Mouse (Mus musculus) lung, adult 18-20 months (tissue): Measurements from ENCODE around the gene Mllt10.

Experiments used
- DNase-seq, 2 experiments: peaks; one replicate each; pipeline ENCODE4 v3.0.0; 2022; ENCODE audit warnings: mixed read lengths in 2 of 2

Gene Mllt10

DNA sequence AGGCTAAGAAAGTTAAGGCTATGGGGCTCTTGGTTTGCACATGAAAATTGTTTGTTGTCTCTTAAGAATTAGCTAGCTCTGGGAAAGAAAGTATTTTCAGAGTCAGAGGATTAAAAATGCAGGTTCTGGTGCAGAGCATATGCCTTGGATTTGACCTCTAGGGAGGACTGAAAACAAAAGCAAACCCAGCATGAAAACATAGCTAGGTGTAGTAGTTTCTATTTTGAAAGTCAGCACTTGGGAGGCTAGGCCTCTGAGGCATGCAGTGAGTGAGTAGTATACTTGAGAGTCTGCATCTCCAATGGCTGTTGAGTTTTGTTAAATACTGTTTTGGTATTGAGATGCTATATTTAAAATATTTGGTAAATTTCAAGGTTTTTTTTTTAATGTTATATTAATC is 39.3 kb downstream of the Mllt10 start:
- no peak for DNase-seq

DNA sequence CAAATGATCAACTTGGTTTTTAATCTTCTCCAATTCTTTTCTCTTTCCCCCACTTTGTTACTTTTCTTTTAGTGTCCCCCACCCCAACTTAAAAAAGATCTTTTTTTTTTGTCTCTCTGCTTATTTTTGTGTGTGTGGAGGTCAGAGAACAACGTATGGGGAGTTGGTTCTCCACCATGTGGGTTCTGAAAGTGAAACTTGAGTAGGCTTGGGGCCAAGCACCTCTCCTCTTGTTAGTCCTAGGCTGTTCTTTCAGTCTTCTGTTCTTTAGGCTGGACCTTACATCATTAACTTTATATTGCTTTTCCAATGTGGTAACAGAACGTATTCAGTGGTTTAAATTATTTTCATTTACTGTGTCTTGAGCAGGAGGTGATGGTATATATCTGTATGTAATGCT is 40.8 kb downstream of the Mllt10 start:
- no peak for DNase-seq

DNA sequence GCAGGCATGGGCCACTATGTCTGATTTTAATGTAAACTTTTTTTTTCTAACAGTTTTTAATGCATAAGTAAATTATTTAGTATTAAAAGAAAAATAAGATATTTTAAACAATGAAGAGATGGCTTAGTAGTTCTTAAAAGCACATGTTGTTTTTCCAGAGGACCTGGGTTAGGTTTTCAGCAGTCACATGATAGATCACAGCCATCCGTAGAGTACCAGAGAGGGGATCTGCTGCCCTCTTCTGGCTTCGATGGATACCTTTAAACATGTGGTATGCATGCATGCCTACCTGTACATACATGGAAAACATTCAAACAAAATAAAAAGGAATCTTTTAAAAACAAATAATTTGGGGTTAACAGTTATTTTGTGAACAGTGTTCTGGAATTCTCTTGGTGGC is 45.9 kb downstream of the Mllt10 start:
- no peak for DNase-seq

DNA sequence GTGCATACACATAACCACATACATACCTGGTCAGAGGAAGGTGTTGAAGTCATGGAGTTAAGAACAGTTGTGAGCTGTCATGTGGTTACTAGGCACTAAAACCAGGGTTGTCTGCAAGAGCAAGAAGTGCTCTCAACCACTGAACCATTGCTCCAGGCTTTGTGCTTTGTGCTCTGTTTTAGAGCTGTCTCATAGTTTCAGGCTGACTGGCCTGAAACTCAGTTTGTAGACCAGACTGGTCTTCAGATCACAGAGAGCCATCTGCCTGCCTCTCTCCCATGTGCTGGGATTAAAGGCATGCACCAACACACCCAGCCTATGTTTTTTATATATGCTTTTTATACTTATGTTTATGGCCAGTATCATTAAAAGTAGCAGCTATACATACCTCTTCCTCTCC is 52.5 kb downstream of the Mllt10 start:
- no peak for DNase-seq

DNA sequence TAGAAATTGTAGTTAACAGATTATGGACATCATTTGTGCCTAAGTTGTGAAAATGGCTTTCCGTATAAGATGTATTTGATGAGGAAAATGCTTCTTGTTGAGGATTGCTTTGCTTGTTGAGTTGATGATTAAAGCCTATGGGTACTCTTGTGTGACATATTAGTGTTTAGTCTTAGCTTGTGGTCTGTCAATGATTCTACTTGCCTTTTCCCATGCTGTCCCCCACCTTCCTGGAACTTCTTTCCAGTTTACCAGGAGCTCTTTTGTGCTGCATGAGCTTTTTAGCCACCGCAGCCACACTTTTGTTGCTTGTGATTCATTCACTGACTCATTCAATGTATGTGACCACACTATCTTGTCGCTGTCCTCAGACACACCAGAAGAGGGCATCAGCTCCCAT is 53.2 kb downstream of the Mllt10 start:
- no peak for DNase-seq

DNA sequence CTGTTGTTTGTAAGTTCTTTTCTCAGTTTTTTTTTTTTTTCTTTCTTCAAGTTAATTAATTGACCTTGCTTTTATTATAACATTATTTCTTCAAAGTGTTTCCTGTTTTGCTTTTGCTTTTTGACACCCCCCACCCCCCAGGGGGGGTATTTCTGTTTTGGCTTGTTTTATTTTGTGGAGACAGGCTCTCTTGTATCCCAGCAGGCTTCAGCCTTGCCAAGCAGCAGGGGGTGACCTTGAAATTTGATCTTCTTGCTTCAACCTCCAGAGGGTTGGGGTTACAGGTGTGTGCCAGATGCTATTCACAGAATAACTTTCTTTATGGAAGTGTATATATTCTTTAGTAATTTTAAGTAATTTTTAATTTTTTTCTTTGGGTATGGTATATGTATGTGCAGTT is 56.4 kb downstream of the Mllt10 start:
- no peak for DNase-seq

DNA sequence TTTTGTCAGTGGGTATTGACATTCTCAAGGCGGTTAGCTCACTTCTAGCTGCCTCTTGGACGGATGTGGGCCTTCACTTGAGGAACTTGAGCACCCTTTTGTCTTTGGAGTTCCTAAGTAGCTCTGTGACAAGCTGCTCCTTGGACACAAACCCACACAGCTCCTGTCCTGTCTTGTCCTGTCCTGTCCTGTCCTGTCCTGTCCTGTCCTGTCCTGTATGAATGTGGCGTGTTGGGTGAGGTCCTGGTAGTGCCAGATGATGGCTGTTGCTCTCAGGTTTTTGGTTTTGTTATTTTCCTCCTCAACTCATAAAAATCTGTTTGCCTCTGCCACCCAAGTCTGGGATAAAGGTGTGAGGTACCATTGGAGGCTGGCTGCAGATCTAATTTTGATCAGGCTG is 61.4 kb downstream of the Mllt10 start:
- no peak for DNase-seq

DNA sequence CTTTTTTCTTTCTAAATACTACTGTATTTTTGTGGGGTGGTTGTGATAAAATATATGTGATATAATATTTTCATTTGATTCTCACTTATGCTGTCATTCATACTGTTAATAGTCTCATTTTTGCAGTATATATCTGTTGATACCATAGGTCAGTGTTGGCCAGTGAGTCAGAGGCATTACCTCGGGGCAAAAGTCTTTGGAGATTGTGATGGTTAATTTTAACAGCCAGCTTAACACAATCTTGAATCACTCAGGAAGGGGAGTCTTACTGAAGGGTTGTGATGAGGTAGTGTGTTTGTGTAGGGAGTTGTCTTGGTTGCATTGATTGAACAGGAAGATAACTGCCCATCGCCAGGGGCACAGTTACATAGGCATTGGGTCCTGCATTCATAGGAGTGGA is 83.1 kb downstream of the Mllt10 start:
- DNase-seq: no peak

DNA sequence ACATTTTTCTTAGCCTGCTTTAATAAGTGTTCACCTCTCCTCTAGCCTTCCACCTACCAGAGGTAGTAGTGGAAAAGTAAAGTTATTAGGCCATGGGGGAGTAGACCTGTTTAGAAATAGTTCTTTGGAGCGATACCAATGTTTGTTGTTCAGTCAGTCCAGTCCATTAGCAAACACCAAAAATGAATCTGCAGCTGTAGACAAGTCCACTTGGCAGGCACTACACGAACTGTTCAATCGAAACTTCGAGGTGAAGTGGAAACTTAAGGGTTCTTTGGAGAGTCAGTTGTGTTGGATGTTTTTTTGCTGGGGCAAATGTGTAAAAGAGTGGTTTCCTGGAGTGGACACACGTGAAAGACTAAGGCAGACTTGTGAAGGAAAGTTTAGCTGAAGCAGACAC is 84.6 kb downstream of the Mllt10 start:
- peak; percentile 66 to 81 for DNase-seq

DNA sequence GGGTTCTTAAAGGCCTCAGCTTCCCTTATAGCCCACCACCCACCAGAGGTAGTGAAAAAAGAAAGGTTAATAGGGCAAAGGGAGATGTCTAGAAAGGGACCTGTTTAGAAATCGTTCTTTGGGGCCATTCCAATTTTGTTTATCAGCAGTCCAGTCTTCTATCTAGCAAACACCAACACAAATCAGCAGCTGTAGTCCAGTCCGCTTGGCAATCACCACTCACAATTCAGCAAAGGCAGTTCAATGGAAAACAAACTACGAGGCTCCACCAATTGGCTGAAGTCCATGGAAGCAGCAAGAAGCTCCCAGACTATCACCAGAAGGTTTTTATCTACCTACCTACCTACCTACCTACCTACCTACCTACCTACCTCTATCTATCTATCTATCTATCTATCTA is 101.1 kb downstream of the Mllt10 start:
- no peak for DNase-seq

DNA sequence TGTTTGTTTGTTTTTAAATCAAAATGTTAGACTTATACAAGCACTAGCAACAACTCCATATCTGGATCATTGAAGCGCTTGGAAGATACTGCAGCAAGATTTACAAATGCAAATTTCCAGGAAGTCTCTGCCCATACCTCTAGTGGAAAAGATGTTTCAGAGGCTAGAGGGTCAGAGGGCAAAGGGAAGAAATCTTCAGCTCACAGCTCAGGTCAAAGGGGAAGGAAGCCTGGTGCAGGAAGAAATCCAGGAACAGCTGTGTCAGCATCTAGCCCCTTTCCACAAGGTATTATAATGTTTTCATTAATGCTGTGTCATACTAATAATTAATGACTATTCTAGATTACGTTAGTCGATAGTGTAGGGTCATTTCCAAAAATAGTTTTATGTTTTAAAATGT is 104.4 kb downstream of the Mllt10 start:
- no peak for DNase-seq

DNA sequence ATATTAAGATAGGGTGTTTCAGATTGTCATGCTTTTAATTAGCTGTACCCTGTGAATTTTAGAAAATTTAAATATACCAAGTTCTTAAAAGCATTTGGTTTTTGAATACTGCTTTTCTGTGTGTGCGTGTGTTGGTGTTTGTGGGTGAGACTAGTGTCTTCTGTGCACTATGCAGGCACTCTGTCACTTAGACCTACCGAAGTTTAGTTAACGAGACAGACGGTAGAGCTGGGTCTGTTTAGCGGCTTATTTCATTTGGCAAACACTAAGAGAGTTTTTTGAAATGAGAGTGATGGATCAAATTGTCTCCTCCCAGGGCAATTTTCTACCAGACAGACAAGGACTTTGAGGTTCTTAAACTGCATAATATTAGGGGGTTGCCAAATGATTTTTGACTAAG is 106.0 kb downstream of the Mllt10 start:
- DNase-seq: no peak

DNA sequence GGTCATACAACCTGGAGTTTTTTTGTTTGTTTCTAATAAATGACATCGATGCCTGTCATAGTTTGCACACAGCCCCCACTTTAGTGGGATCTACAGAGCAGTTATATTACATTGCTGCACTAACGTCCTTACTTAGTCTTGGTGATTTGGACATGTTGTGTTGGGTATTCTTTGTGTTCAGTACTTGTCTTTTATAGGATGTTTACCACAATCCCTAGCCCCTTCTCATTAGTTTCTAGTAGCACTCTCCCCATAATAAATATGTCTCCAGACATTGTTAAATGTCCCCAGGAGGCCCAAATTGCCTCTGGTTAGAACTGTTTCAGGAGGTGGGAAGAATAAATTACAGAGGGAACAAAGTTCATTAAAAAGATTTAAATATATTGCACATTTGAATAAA is 110.5 kb downstream of the Mllt10 start:
- no peak for DNase-seq

DNA sequence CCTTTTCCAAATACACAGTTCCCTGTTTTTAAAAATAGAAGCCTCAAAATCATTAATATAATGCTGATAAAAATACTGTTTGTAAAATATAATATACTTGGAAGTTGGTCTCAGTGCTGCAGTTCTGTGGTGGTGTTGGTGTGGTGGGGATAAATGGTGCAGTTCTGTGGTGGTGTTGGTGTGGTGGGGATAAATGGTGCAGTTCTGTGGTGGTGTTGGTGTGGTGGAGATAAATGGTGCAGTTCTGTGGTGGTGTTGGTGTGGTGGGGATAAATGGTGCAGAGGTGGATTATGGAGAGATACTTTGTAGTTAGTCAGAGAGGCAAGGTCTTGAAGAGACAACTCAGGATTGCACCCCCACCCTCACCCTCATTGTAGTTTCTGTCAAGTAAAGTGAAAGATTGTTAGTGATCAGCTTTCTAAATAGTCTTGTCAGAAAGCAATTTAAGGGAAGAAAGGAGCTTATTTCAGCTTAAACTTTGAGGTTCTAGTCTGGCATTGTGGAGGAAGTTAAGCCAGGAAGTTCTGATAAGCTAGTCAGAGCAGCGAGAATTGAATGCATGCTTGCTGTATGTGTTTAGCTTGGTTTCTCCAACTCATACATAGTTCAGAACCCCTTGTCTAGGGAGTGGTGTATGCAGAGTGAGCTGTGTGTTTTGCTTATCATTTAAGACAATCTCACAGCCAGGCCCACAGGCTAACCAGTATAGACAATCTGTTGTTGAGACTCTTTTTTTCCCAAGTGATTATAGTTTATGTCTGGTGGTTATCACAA is 114.3 kb downstream of the Mllt10 start:
- no peak for DNase-seq

DNA sequence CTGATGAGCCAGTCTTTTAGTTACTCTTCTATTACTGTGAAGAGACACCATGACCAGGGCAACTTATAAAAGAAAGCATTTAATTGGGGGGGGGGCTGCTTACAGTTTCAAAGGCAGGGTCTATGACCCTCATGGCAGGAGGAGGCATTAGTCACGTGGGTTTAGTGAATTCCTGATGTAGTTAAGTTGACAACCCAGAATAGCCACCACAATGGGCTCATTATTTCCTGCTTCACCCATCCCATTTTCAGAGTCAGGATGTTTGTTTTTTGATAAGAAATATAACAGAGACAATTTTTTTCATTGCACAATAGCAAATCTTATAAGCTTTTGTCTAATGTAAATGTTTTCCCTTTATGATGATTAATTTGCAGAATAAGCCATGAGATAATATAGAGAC is 120.2 kb downstream of the Mllt10 start:
- no peak for DNase-seq

DNA sequence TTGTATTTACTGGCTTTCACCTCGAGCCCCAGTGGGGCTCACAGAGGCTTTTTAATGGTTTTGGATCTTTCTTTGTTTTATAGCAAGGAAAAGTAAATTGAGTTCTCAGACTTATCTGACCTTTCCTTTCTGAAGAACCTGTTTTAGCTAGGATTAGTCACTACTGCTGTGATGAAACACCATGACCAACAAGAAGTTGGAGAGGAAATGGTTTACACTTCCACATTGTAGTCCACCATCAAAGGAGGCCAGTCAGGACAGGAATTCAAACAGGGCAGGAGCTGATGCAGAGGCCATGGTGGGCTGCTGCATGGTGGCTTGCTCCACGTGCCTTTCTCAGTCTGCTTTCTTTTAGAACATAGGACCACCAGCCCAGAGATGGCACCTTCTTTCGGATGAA is 121.2 kb downstream of the Mllt10 start:
- peak in 1 of 2 experiments; percentile 16 for DNase-seq

DNA sequence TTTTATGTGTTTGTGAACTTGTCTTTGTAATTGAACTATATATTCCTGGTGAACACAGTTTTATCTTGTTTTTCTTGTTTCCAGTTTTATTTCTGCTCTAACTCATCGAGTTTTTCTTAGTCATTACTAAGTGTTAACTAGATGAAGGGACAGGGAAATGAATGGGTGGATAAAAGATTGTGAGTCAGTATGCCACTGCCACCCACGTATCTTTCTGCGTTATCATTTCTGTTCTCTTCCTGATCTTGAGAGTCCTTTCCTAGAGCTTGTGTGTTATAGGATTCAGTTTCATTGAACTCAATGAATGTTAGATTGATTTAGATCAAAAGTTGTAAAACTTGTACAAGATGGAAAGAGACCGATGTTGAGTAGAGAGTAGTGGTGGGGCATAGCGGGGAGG is 125.3 kb downstream of the Mllt10 start:
- DNase-seq: no peak

DNA sequence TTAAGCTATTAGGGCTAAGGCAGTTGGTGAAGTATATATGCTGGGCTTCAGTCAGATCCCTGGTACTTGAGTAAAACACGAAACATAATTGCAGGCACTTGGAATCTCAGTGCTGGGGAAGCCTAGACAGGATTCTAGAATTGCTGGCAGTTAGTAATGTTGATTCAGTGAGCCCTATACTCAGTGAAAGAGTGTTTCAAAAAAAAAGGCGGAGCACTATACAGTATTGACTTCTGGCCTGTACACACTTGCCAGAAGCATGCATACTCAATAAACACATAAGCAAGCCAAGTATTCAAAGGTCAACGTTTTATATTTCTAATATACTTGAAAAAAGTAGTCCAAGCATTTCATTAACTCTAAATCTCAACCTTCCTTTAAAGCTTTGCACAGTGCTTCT is 126.6 kb downstream of the Mllt10 start:
- peak in 1 of 2 experiments; percentile 5 for DNase-seq

DNA sequence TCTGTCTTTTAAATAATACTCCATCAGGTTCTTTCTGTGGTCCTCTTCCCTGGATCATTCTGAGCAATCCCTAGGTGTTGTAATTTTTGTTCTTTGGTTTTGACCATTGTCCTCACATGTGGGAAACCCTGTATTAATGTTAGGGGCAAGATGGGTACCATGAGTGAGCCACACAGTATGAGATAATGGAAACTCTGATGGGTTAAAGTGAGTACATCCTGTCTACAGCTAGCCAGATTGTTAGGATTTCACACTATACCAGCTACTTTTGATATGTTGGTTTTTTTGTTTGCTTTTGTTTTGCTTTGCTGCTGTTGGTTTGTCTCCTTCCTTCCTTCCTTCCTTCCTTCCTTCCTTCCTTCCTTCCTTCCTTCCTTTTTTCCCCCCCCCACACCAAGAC is 128.0 kb downstream of the Mllt10 start:
- no peak for DNase-seq

DNA sequence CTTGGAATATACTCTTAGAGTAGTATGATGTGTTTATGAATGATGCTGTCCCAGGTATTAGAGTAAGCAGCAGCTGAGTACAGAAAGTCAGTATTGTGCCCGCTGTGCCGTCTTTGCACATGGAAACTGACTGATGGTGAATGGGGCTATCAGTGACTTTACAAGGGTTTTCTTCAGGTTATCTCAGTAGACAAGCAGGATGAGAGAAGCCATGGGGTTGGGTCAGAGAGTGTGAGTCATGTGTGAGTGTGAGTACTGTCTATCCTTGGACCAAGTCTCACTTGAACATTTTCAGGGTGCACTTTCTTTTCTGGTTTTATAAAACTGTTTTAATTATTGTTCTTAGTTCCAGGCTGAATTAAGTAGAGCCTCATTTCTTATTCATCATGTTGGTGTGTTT is 133.3 kb downstream of the Mllt10 start:
- DNase-seq: no peak

DNA sequence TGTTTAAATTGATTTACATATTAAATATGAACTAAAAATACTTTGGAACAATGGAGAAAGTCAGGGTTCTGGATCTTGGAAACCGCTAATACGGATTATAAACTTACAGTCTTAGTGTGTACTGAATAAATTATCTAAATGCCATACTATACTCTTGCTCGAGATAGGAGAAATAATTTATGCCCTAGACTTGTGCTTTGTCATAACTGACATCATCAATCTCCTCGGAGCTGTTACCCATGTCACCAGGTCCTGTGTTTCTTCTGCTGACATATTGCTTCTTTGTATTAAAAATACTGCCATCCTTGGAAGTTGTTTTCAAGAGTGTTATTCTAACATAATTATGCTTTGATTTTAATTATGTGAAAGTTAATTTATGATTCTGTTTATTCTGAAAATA is 140.2 kb downstream of the Mllt10 start:
- DNase-seq: no peak

DNA sequence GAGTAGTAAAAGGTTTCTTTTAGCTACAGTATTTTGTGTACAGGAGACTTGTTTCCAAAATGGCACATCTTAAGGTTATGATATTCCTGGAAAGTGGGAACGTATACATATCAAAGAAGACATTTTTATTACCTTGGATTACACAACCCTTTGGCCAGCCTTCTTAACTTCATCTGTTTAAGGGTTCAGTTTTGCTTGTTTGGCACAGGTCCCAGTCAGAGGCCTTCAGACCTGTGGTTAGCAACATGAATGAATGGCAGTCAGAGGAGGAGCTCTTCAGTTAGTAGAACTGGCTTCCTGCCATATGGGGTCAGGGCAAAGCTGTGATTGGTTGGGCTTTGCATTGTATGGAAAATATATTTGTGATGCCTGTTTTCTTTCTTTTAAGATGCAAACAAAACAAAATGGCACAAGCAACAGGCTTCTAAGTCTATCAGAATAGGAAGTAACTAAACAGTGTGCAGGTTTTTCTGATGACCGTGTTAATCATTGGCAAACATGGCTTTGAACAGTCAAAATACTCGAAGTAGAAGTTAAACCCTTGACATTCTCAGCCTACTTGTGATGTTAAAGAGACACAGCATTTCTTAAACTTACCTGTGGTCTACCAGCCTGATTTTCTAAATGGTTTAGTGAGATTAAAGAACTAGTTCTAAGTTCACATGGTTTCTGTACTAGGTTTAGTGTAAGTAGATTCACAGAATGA is 140.8 kb downstream of the Mllt10 start:
- DNase-seq: peak; percentile 62 to 82

DNA sequence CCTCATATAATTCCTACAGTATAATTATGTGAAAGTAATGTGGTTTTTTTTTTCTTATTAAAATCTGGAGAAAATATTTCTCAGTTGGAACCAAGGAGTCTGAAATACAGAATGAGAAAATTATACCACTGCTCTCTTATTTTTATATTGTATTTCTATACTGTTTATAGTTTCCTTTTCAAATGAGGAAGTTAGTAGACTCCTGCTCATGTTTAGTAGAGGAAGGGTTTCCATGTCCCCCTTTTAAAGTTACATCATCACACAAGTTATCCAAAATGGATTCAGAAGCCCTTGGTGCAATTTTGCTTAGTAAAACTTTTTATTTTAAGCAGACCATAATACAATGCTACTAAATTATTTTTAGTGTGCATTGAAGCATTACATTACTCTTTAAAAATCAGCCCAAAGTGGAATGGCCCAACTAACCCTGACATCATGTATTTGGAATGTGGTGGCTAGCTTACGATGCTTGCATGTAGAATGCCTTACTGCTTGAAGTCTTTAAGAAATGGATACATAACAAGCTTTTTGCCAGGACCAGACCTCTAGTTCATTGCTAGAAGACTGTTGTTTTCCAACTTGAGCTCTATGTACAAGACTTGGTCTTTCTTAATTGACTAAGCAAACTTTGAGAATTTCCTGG is 146.9 kb downstream of the Mllt10 start:
- no peak for DNase-seq

DNA sequence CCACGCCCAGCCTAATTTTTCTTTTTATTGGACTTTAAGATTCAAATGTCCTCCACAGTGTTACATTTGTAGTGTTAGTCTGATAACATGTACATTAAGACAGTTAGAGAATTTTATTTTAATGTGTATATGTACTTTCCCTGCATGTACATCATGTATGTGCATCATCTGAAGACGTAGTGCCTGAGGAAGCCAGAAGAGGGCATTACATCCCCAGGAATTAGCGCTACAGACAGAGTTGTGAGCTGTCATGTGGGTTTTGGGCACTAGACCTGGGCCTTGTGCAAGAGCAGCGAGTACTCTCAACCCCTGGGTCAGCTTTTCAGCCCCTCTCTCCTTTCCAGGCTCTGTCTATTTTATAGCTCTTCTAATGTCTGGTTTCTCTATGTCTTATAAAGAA is 147.9 kb downstream of the Mllt10 start:
- DNase-seq: no peak
